18 mouse cellular contexts compared by ENCODE assay signal in genomic region chr7:51633230-51633844, GRCm38 (mm10). TPM values are rescaled to one million over a fixed set of nuclear protein-coding genes. Genes with fewer than 3 reads are reported as not detected.
DNase-seq lines count a peak whose midpoint lies in the region; ATAC-seq lines count a peak whose summit lies in the region.
"Had no signal": no experiment of that assay in that cellular context is flagged by ENCODE, and none has a peak within 500 bp of the region (broad histone marks: within the 10 kb centered on the region; RNA-seq: fewer than 3 reads in every experiment).

No protein-coding gene starts in this region.

- no peaks in the 10 kb centered on the region for H3K4me1 ChIP-seq in neural tube, embryonic 11.5 days (ENCODE audit: control insufficient read depth, insufficient read depth, low read length)
- no peaks in the 10 kb centered on the region for H3K4me1 ChIP-seq in hindbrain, embryonic 11.5 days (replicated peaks; ENCODE audit: control insufficient read depth, insufficient read depth, low read length)
- peaks cover 14% of the 10 kb centered on the region for H3K4me1 ChIP-seq in midbrain, embryonic 13.5 days (replicated peaks)
- peaks cover 9% of the 10 kb centered on the region; the same call in 1 of the 2 replicates for H3K4me1 ChIP-seq in neural tube, embryonic 15.5 days
- no peaks in the 10 kb centered on the region for H3K4me1 ChIP-seq in kidney, embryonic 16.5 days (ENCODE audit: insufficient read depth, low read length)
- H3K4me1 ChIP-seq: megakaryocyte, embryonic 14.5 days had no signal

- no peak overlapping the region for H3K4me2 ChIP-seq in neural tube, embryonic 11.5 days (ENCODE audit: low read depth)
- no peak overlapping the region for H3K4me2 ChIP-seq in hindbrain, embryonic 11.5 days (replicated peaks; ENCODE audit: low read depth, low read length)
- peak overlapping the region; percentile 50 for H3K4me2 ChIP-seq in midbrain, embryonic 13.5 days (replicated peaks)
- peak overlapping the region; percentile 47 for H3K4me2 ChIP-seq in neural tube, embryonic 15.5 days
- no peak overlapping the region for H3K4me2 ChIP-seq in kidney, embryonic 16.5 days (replicated peaks; ENCODE audit: low read depth, low read length)

- H3K27ac ChIP-seq in neural tube, embryonic 11.5 days (ENCODE audit: low read depth, low read length), result peak overlapping the region; percentile 56; the same call in 1 of the 2 replicates
- peak overlapping the region; percentile 74 for H3K27ac ChIP-seq in hindbrain, embryonic 11.5 days (ENCODE audit: low read depth, low read length)
- peak overlapping the region; percentile 85 for H3K27ac ChIP-seq in midbrain, embryonic 13.5 days
- peak overlapping the region; percentile 81 for H3K27ac ChIP-seq in neural tube, embryonic 15.5 days (replicated peaks)
- no peak overlapping the region for H3K27ac ChIP-seq in kidney, embryonic 16.5 days (ENCODE audit: low read length)

- no peak overlapping the region for H3K4me3 ChIP-seq in neural tube, embryonic 11.5 days (ENCODE audit: low read depth, low read length)
- H3K4me3 ChIP-seq in hindbrain, embryonic 11.5 days (ENCODE audit: low read depth, low read length), result no peak overlapping the region
- peak overlapping the region; percentile 27 for H3K4me3 ChIP-seq in midbrain, embryonic 13.5 days (replicated peaks)
- peak overlapping the region; percentile 21; the same call in 1 of the 2 replicates for H3K4me3 ChIP-seq in neural tube, embryonic 15.5 days (replicated peaks)
- H3K4me3 ChIP-seq in kidney, embryonic 16.5 days (ENCODE audit: low read length), result no peak overlapping the region
- H3K4me3 ChIP-seq: megakaryocyte, embryonic 14.5 days had no signal

- H3K9me3 ChIP-seq in neural tube, embryonic 11.5 days (ENCODE audit: control insufficient read depth, low read length), result no peaks in the 10 kb centered on the region
- no peaks in the 10 kb centered on the region for H3K9me3 ChIP-seq in hindbrain, embryonic 11.5 days (ENCODE audit: control insufficient read depth, low read length)
- H3K9me3 ChIP-seq in midbrain, embryonic 13.5 days, result no peaks in the 10 kb centered on the region
- no peaks in the 10 kb centered on the region for H3K9me3 ChIP-seq in neural tube, embryonic 15.5 days (replicated peaks)
- no peaks in the 10 kb centered on the region for H3K9me3 ChIP-seq in kidney, embryonic 16.5 days (ENCODE audit: low read length)
- H3K9me3 ChIP-seq: megakaryocyte, embryonic 14.5 days had no signal

- 7% methylated on average over 7 of the region's 7 CpGs for WGBS in neural tube, embryonic 11.5 days
- WGBS in hindbrain, embryonic 11.5 days, result 8% methylated on average over 7 of the region's 7 CpGs
- 2% methylated on average over 7 of the region's 7 CpGs for WGBS in midbrain, embryonic 13.5 days
- 6% methylated on average over 7 of the region's 7 CpGs for WGBS in neural tube, embryonic 15.5 days
- 10% methylated on average over 7 of the region's 7 CpGs for WGBS in kidney, embryonic 16.5 days

- DNase-seq in neural tube, embryonic 11.5 days (ENCODE audit: low spot score), result peak; percentile 41
- DNase-seq in neural tube, embryonic 10.5 days (ENCODE audit: extremely low spot score, low spot score), result no peak
- peak; percentile 41 for DNase-seq in hindbrain, embryonic 11.5 days (ENCODE audit: low spot score)
- no peak for DNase-seq in left cerebral cortex, adult 11 months (ENCODE audit: low spot score)
- DNase-seq in right cerebral cortex, adult 18-20 months, result no peak
- DNase-seq: adrenal gland, adult 8-10 months; cerebellum, postnatal 25 days; kidney, adult 2 months; kidney, postnatal 25 days; lung, postnatal 10 days; thymus, adult 2 months had no signal

- H3K27me3 ChIP-seq in neural tube, embryonic 11.5 days (ENCODE audit: control insufficient read depth, insufficient read depth, low read length), result peaks cover 12% of the 10 kb centered on the region
- peaks cover 6% of the 10 kb centered on the region; the same call in 1 of the 2 replicates for H3K27me3 ChIP-seq in hindbrain, embryonic 11.5 days (ENCODE audit: control insufficient read depth, insufficient read depth, low read length)
- H3K27me3 ChIP-seq in midbrain, embryonic 13.5 days, result peaks cover 23% of the 10 kb centered on the region
- H3K27me3 ChIP-seq in neural tube, embryonic 15.5 days (replicated peaks), result peaks cover 15% of the 10 kb centered on the region
- H3K27me3 ChIP-seq in kidney, embryonic 16.5 days (ENCODE audit: insufficient read depth, low read length), result peaks cover 47% of the 10 kb centered on the region

- ATAC-seq in neural tube, embryonic 11.5 days (ENCODE audit: insufficient read depth, low FRiP score, low TSS enrichment), result peak; percentile 65
- ATAC-seq in hindbrain, embryonic 11.5 days (ENCODE audit: low FRiP score), result peak; percentile 73
- ATAC-seq in midbrain, embryonic 13.5 days, result peak; percentile 80
- peak; percentile 53 for ATAC-seq in neural tube, embryonic 15.5 days (ENCODE audit: low FRiP score)
- ATAC-seq in kidney, embryonic 16.5 days (ENCODE audit: low FRiP score, low TSS enrichment), result no peak

- no peaks in the 10 kb centered on the region for H3K36me3 ChIP-seq in neural tube, embryonic 11.5 days (ENCODE audit: control insufficient read depth, insufficient read depth, low read length)
- H3K36me3 ChIP-seq in hindbrain, embryonic 11.5 days (ENCODE audit: control insufficient read depth, insufficient read depth, low read length), result no peaks in the 10 kb centered on the region
- H3K36me3 ChIP-seq in midbrain, embryonic 13.5 days, result no peaks in the 10 kb centered on the region
- H3K36me3 ChIP-seq in neural tube, embryonic 15.5 days, result no peaks in the 10 kb centered on the region
- no peaks in the 10 kb centered on the region for H3K36me3 ChIP-seq in kidney, embryonic 16.5 days (ENCODE audit: insufficient read depth, low read length)

- H3K9ac ChIP-seq in neural tube, embryonic 11.5 days (ENCODE audit: low read length), result no peak overlapping the region
- no peak overlapping the region for H3K9ac ChIP-seq in hindbrain, embryonic 11.5 days (ENCODE audit: low read depth, low read length)
- 0 out of 2 replicates have a peak overlapping the region, but pooled peaks have one; percentile 54 for H3K9ac ChIP-seq in midbrain, embryonic 13.5 days (replicated peaks)
- no peak overlapping the region for H3K9ac ChIP-seq in neural tube, embryonic 15.5 days (replicated peaks)
- H3K9ac ChIP-seq in kidney, embryonic 16.5 days (replicated peaks; ENCODE audit: low read length), result no peak overlapping the region

RNA-seq across cellular contexts. Expression of gene Slc17a6, which starts 11.5 kb away (rescaled TPM):
- 29.8 and 32.0 TPM in 2 replicates for polyA plus RNA-seq in neural tube, embryonic 11.5 days (2014; fragmentation: Nextera tagmentation; extraction: Ambion mirVana)
- 33.2 and 34.9 TPM in 2 replicates for polyA plus RNA-seq in hindbrain, embryonic 11.5 days (2014; fragmentation: Nextera tagmentation; extraction: Ambion mirVana)
- 76.8 and 92.2 TPM in 2 replicates for polyA plus RNA-seq in midbrain, embryonic 13.5 days (2015; fragmentation: Nextera tagmentation; extraction: Ambion mirVana)
- 101 and 115 TPM in 2 replicates for polyA plus RNA-seq in neural tube, embryonic 15.5 days (2015; fragmentation: Nextera tagmentation; extraction: Ambion mirVana)
- polyA plus RNA-seq in kidney, embryonic 16.5 days (2015; fragmentation: Nextera tagmentation; extraction: Ambion mirVana), result not detected in 2 replicates
- polyA plus RNA-seq: heart, embryonic 14.5 days; kidney, adult 2 months; liver, embryonic 16.5 days; stomach, embryonic 14.5 days had no signal

Comparison
In these comparisons a context has a peak if more than half of its experiments do, and no peak if none do; other contexts are left out.
1. DNase-seq: peak in neural tube, embryonic 11.5 days (single experiment) and hindbrain, embryonic 11.5 days (single experiment); none in neural tube, embryonic 10.5 days (single experiment), left cerebral cortex, adult 11 months (single experiment) and right cerebral cortex, adult 18-20 months (single experiment).
2. H3K4me2 ChIP-seq: peak in midbrain, embryonic 13.5 days (single experiment) and neural tube, embryonic 15.5 days (single experiment); none in neural tube, embryonic 11.5 days (single experiment), hindbrain, embryonic 11.5 days (single experiment) and kidney, embryonic 16.5 days (single experiment).
3. H3K4me3 ChIP-seq: peak in midbrain, embryonic 13.5 days (single experiment) and neural tube, embryonic 15.5 days (single experiment); none in neural tube, embryonic 11.5 days (single experiment), hindbrain, embryonic 11.5 days (single experiment) and kidney, embryonic 16.5 days (single experiment).
4. RNA of gene Slc17a6, which starts 11.5 kb away (polyA plus RNA-seq): 101 to 115 TPM in neural tube, embryonic 15.5 days, 76.8 to 92.2 TPM in midbrain, embryonic 13.5 days, 33.2 to 34.9 TPM in hindbrain, embryonic 11.5 days and 29.8 to 32.0 TPM in neural tube, embryonic 11.5 days; not detected in kidney, embryonic 16.5 days; every median in the first group is over 10 times any median in the second.